Mouse (Mus musculus): ENCODE measurements around the gene Zfp668. TPM values are rescaled to one million over a fixed set of nuclear protein-coding genes. Genes with fewer than 3 reads are reported as not detected.
"Not testable (repeated sequence)": the region's sequence is repeated elsewhere in the genome, so short reads cannot be mapped to it uniquely, and the experiment has no call there.

Gene Zfp668
- total and polyA plus RNA-seq, 3 experiments: 2.2 to 4.1 (median 3.4) TPM

- Histone ChIP-seq H3K4me1 (ENCODE audit: control insufficient read depth, insufficient read depth, low read length) (no peaks in the 10 kb centered on the region; the same call in 1 of the 2 replicates), H3K79me2 (replicated peaks; ENCODE audit: control insufficient read depth, insufficient read depth, low read length) (no peaks in the 10 kb centered on the region), H3K27me3 (ENCODE audit: control insufficient read depth, insufficient read depth, low read length) (no peaks in the 10 kb centered on the region), H3K27ac (no peak overlapping the region; the same call in 1 of the 2 replicates), H3K9ac (ENCODE audit: low read depth, low read length) (no peak overlapping the region), H3K4me3 (no peak overlapping the region), H3K36me3 (ENCODE audit: control insufficient read depth, insufficient read depth, low read length) (no peaks in the 10 kb centered on the region)
- intact Hi-C loops (cut with DNase I): no loop called here
- no peak for DNase-seq
- WGBS: 56% methylated on average over 6 of the region's 6 CpGs
- TF ChIP-seq POLR2A (IDR thresholded peaks at IDR 0.05; ENCODE audit: insufficient read depth, low read depth, low read length): 0 out of 2 replicates have a peak, but pooled peaks have one; percentile 15
- TF ChIP-seq EP300 (IDR thresholded peaks at IDR 0.05; ENCODE audit: insufficient read depth, low read depth, low read length): no peak
These were observed 26.4 kb downstream of the Zfp668 start for GRCm38 (mm10) chr7:127849973-127850875.

- peak overlapping the region; percentile 87 for H3K27ac ChIP-seq
- peak; percentile 82 to 87 for DNase-seq
- TF ChIP-seq POLR2A (IDR thresholded peaks at IDR 0.05; ENCODE audit: insufficient read depth, low read depth, low read length): peak; percentile 97
- TF ChIP-seq EP300 (IDR thresholded peaks at IDR 0.05; ENCODE audit: insufficient read depth, low read depth, low read length): no peak; the same call in 1 of the 2 replicates
- H3K36me3 ChIP-seq (ENCODE audit: control insufficient read depth, insufficient read depth, low read length): peaks cover 3% of the 10 kb centered on the region
- peak overlapping the region; percentile 74 for H3K4me3 ChIP-seq
- no peaks in the 10 kb centered on the region for H3K27me3 ChIP-seq (ENCODE audit: control insufficient read depth, insufficient read depth, low read length)
- H3K9ac ChIP-seq (ENCODE audit: low read depth, low read length): peak overlapping the region; percentile 76
- under 1% methylated on average over 40 of the region's 40 CpGs for WGBS
- intact Hi-C loops (cut with DNase I): loop anchor here (1.0 kb wide), 2 partner anchors 27 to 33 kb away; no protein-coding TSS in a partner anchor
- no peaks in the 10 kb centered on the region for H3K79me2 ChIP-seq (replicated peaks; ENCODE audit: control insufficient read depth, insufficient read depth, low read length)
- H3K4me1 ChIP-seq (ENCODE audit: control insufficient read depth, insufficient read depth, low read length): peaks cover 2% of the 10 kb centered on the region; the same call in 1 of the 2 replicates
These were observed 34.5 kb downstream of the Zfp668 start for GRCm38 (mm10) chr7:127842001-127842718.

- peak; percentile 95 to 96 for DNase-seq
- Histone ChIP-seq H3K4me3 (peak overlapping the region; percentile 74), H3K27me3 (ENCODE audit: control insufficient read depth, insufficient read depth, low read length) (no peaks in the 10 kb centered on the region), H3K27ac (peak overlapping the region; percentile 87), H3K36me3 (ENCODE audit: control insufficient read depth, insufficient read depth, low read length) (peaks cover 3% of the 10 kb centered on the region), H3K79me2 (replicated peaks; ENCODE audit: control insufficient read depth, insufficient read depth, low read length) (no peaks in the 10 kb centered on the region), H3K4me1 (ENCODE audit: control insufficient read depth, insufficient read depth, low read length) (peaks cover 2% of the 10 kb centered on the region; the same call in 1 of the 2 replicates), H3K9ac (ENCODE audit: low read depth, low read length) (peak overlapping the region; percentile 76)
- peak; percentile 85 for TF ChIP-seq POLR2A (IDR thresholded peaks at IDR 0.05; ENCODE audit: insufficient read depth, low read depth, low read length)
- TF ChIP-seq CTCF (IDR thresholded peaks at IDR 0.05): no peak
- peak; percentile 40 for TF ChIP-seq EP300 (IDR thresholded peaks at IDR 0.05; ENCODE audit: insufficient read depth, low read depth, low read length)
- WGBS: 1% methylated on average over 46 of the region's 46 CpGs
- intact Hi-C loops (cut with DNase I): loop anchor here (1.0 kb wide), 1 partner anchor 41 kb away; the partner anchor contains the start of gene Hsd3b7
These were observed 35.2 kb downstream of the Zfp668 start for GRCm38 (mm10) chr7:127841340-127842000.

GRCm38 (mm10) chr7:127840886-127841285, 35.7 kb downstream of the Zfp668 start:
- Histone ChIP-seq H3K27ac (peak overlapping the region; percentile 87), H3K27me3 (ENCODE audit: control insufficient read depth, insufficient read depth, low read length) (no peaks in the 10 kb centered on the region), H3K4me3 (peak overlapping the region; percentile 74), H3K4me1 (ENCODE audit: control insufficient read depth, insufficient read depth, low read length) (peaks cover 2% of the 10 kb centered on the region; the same call in 1 of the 2 replicates), H3K9ac (ENCODE audit: low read depth, low read length) (peak overlapping the region; percentile 70), H3K36me3 (ENCODE audit: control insufficient read depth, insufficient read depth, low read length) (peaks cover 3% of the 10 kb centered on the region), H3K79me2 (replicated peaks; ENCODE audit: control insufficient read depth, insufficient read depth, low read length) (no peaks in the 10 kb centered on the region)
- TF ChIP-seq EP300 (IDR thresholded peaks at IDR 0.05; ENCODE audit: insufficient read depth, low read depth, low read length): no peak
- no peak for TF ChIP-seq POLR2A (IDR thresholded peaks at IDR 0.05; ENCODE audit: insufficient read depth, low read depth, low read length)
- no peak for TF ChIP-seq CTCF (IDR thresholded peaks at IDR 0.05)
- DNase-seq: peak in 1 of 2 experiments; percentile 65
- WGBS: 4% methylated on average over 15 of the region's 15 CpGs
- intact Hi-C loops (cut with DNase I): loop anchor here (1.0 kb wide), 1 partner anchor 41 kb away; the partner anchor contains the start of gene Hsd3b7

GRCm38 (mm10) chr7:127840031-127840430, 36.6 kb downstream of the Zfp668 start:
- H3K27ac ChIP-seq; H3K27me3 ChIP-seq (ENCODE audit: control insufficient read depth, insufficient read depth, low read length); intact Hi-C loops (cut with DNase I); H3K36me3 ChIP-seq (ENCODE audit: control insufficient read depth, insufficient read depth, low read length); H3K4me1 ChIP-seq (ENCODE audit: control insufficient read depth, insufficient read depth, low read length); H3K9ac ChIP-seq (ENCODE audit: low read depth, low read length); H3K79me2 ChIP-seq (replicated peaks; ENCODE audit: control insufficient read depth, insufficient read depth, low read length); DNase-seq; H3K4me3 ChIP-seq: not testable (repeated sequence)
- 0 out of 2 replicates have a peak, but pooled peaks have one; percentile 3 for TF ChIP-seq CTCF (IDR thresholded peaks at IDR 0.05)
- 90% methylated on average over 2 of the region's 2 CpGs for WGBS

All from heart, adult 2 months (tissue).